Mouse (Mus musculus): Measurements from ENCODE around the gene Nrip1. TPM values are rescaled to one million over a fixed set of nuclear protein-coding genes. Genes with fewer than 3 reads are reported as not detected.

Gene Nrip1
- 15.3 TPM in 2 replicates for polyA plus RNA-seq (2011; ENCODE audit: insufficient read depth, insufficient read length, low read depth, missing spikeins)

GRCm38 (mm10) chr16:76373671-76374091, at the start of gene Nrip1:
Gene Nrip1 (minus strand): TSS chr16:76373827.
- Histone ChIP-seq H3K27ac (ENCODE audit: insufficient read depth, low read length) (no peak within 1 kb of the TSS), H3K36me3 (ENCODE audit: control insufficient read depth, insufficient read depth, low read length, poor library complexity, severe bottlenecking) (no peaks in the 10 kb centered on the region), H3K27me3 (ENCODE audit: control insufficient read depth, insufficient read depth, low read length, poor library complexity, severe bottlenecking) (no peaks in the 10 kb centered on the region), H3K9ac (ENCODE audit: low read depth, poor library complexity, severe bottlenecking) (peak within 1 kb of the TSS; percentile 96), H3K9me3 (replicated peaks; ENCODE audit: control insufficient read depth, insufficient read depth, low read length, poor library complexity, severe bottlenecking) (no peaks in the 10 kb centered on the region), H3K4me3 (ENCODE audit: low read depth, low read length) (peak within 1 kb of the TSS; percentile 80), H3K4me1 (ENCODE audit: control insufficient read depth, insufficient read depth, low read length) (no peaks in the 10 kb centered on the region)
- TF ChIP-seq EP300 (IDR thresholded peaks at IDR 0.05; ENCODE audit: insufficient read depth, low read depth, low read length) (no peak), POLR2A (IDR thresholded peaks at IDR 0.05; ENCODE audit: insufficient read depth, low read length) (no peak), CTCF (IDR thresholded peaks at IDR 0.05; ENCODE audit: low read depth, low read length) (no peak)

GRCm38 (mm10) chr16:76422531-76422930, 48.9 kb upstream of the Nrip1 start:
- Histone ChIP-seq H3K36me3 (ENCODE audit: control insufficient read depth, insufficient read depth, low read length, poor library complexity, severe bottlenecking) (no peaks in the 10 kb centered on the region), H3K4me3 (ENCODE audit: low read depth, low read length) (no peak overlapping the region), H3K27ac (ENCODE audit: insufficient read depth, low read length) (no peak overlapping the region), H3K27me3 (ENCODE audit: control insufficient read depth, insufficient read depth, low read length, poor library complexity, severe bottlenecking) (no peaks in the 10 kb centered on the region), H3K4me1 (ENCODE audit: control insufficient read depth, insufficient read depth, low read length) (no peaks in the 10 kb centered on the region), H3K9ac (ENCODE audit: low read depth, poor library complexity, severe bottlenecking) (no peak overlapping the region), H3K9me3 (replicated peaks; ENCODE audit: control insufficient read depth, insufficient read depth, low read length, poor library complexity, severe bottlenecking) (no peaks in the 10 kb centered on the region)
- no peak for TF ChIP-seq CTCF (IDR thresholded peaks at IDR 0.05; ENCODE audit: low read depth, low read length)
- no peak for TF ChIP-seq EP300 (IDR thresholded peaks at IDR 0.05; ENCODE audit: insufficient read depth, low read depth, low read length)
- TF ChIP-seq POLR2A (IDR thresholded peaks at IDR 0.05; ENCODE audit: insufficient read depth, low read length): no peak

GRCm38 (mm10) chr16:76419849-76420248, 46.2 kb upstream of the Nrip1 start:
- no peak overlapping the region for H3K27ac ChIP-seq (ENCODE audit: insufficient read depth, low read length)

GRCm38 (mm10) chr16:76416477-76416876, 42.9 kb upstream of the Nrip1 start:
- H3K36me3 ChIP-seq (ENCODE audit: control insufficient read depth, insufficient read depth, low read length, poor library complexity, severe bottlenecking): no peaks in the 10 kb centered on the region
- H3K27ac ChIP-seq (ENCODE audit: insufficient read depth, low read length): no peak overlapping the region
- H3K27me3 ChIP-seq (ENCODE audit: control insufficient read depth, insufficient read depth, low read length, poor library complexity, severe bottlenecking): no peaks in the 10 kb centered on the region
- no peaks in the 10 kb centered on the region for H3K4me1 ChIP-seq (ENCODE audit: control insufficient read depth, insufficient read depth, low read length)
- no peaks in the 10 kb centered on the region for H3K9me3 ChIP-seq (replicated peaks; ENCODE audit: control insufficient read depth, insufficient read depth, low read length, poor library complexity, severe bottlenecking)
- no peak overlapping the region for H3K4me3 ChIP-seq (ENCODE audit: low read depth, low read length)
- no peak overlapping the region for H3K9ac ChIP-seq (ENCODE audit: low read depth, poor library complexity, severe bottlenecking)
- TF ChIP-seq EP300 (IDR thresholded peaks at IDR 0.05; ENCODE audit: insufficient read depth, low read depth, low read length): no peak
- TF ChIP-seq POLR2A (IDR thresholded peaks at IDR 0.05; ENCODE audit: insufficient read depth, low read length): no peak
- no peak for TF ChIP-seq CTCF (IDR thresholded peaks at IDR 0.05; ENCODE audit: low read depth, low read length)

More at GRCm38 (mm10) chr16:76419849-76420248, 46.2 kb upstream of the Nrip1 start:
- H3K9ac ChIP-seq (ENCODE audit: low read depth, poor library complexity, severe bottlenecking): no peak overlapping the region
- H3K4me3 ChIP-seq (ENCODE audit: low read depth, low read length): no peak overlapping the region
- no peaks in the 10 kb centered on the region for H3K36me3 ChIP-seq (ENCODE audit: control insufficient read depth, insufficient read depth, low read length, poor library complexity, severe bottlenecking)
- no peaks in the 10 kb centered on the region for H3K9me3 ChIP-seq (replicated peaks; ENCODE audit: control insufficient read depth, insufficient read depth, low read length, poor library complexity, severe bottlenecking)
- no peak for TF ChIP-seq EP300 (IDR thresholded peaks at IDR 0.05; ENCODE audit: insufficient read depth, low read depth, low read length)
- no peak for TF ChIP-seq CTCF (IDR thresholded peaks at IDR 0.05; ENCODE audit: low read depth, low read length)
- no peak for TF ChIP-seq POLR2A (IDR thresholded peaks at IDR 0.05; ENCODE audit: insufficient read depth, low read length)
- no peaks in the 10 kb centered on the region for H3K27me3 ChIP-seq (ENCODE audit: control insufficient read depth, insufficient read depth, low read length, poor library complexity, severe bottlenecking)
- H3K4me1 ChIP-seq (ENCODE audit: control insufficient read depth, insufficient read depth, low read length): no peaks in the 10 kb centered on the region

- H3K4me1 ChIP-seq (ENCODE audit: control insufficient read depth, insufficient read depth, low read length): no peaks in the 10 kb centered on the region
- no peak overlapping the region for H3K27ac ChIP-seq (ENCODE audit: insufficient read depth, low read length)
- no peaks in the 10 kb centered on the region for H3K9me3 ChIP-seq (replicated peaks; ENCODE audit: control insufficient read depth, insufficient read depth, low read length, poor library complexity, severe bottlenecking)
- H3K36me3 ChIP-seq (ENCODE audit: control insufficient read depth, insufficient read depth, low read length, poor library complexity, severe bottlenecking): no peaks in the 10 kb centered on the region
- no peak overlapping the region for H3K9ac ChIP-seq (ENCODE audit: low read depth, poor library complexity, severe bottlenecking)
- no peak overlapping the region for H3K4me3 ChIP-seq (ENCODE audit: low read depth, low read length)
- H3K27me3 ChIP-seq (ENCODE audit: control insufficient read depth, insufficient read depth, low read length, poor library complexity, severe bottlenecking): no peaks in the 10 kb centered on the region
- TF ChIP-seq EP300 (IDR thresholded peaks at IDR 0.05; ENCODE audit: insufficient read depth, low read depth, low read length) (no peak), POLR2A (IDR thresholded peaks at IDR 0.05; ENCODE audit: insufficient read depth, low read length) (no peak)
Measured at GRCm38 (mm10) chr16:76416060-76416438, 42.4 kb upstream of the Nrip1 start.

GRCm38 (mm10) chr16:76415407-76416059, 41.9 kb upstream of the Nrip1 start:
- no peaks in the 10 kb centered on the region for H3K27me3 ChIP-seq (ENCODE audit: control insufficient read depth, insufficient read depth, low read length, poor library complexity, severe bottlenecking)
- no peak overlapping the region for H3K27ac ChIP-seq (ENCODE audit: insufficient read depth, low read length)
- no peak overlapping the region for H3K4me3 ChIP-seq (ENCODE audit: low read depth, low read length)
- no peaks in the 10 kb centered on the region for H3K4me1 ChIP-seq (ENCODE audit: control insufficient read depth, insufficient read depth, low read length)
- no peaks in the 10 kb centered on the region for H3K9me3 ChIP-seq (replicated peaks; ENCODE audit: control insufficient read depth, insufficient read depth, low read length, poor library complexity, severe bottlenecking)
- H3K9ac ChIP-seq (ENCODE audit: low read depth, poor library complexity, severe bottlenecking): no peak overlapping the region
- H3K36me3 ChIP-seq (ENCODE audit: control insufficient read depth, insufficient read depth, low read length, poor library complexity, severe bottlenecking): no peaks in the 10 kb centered on the region
- TF ChIP-seq CTCF (IDR thresholded peaks at IDR 0.05; ENCODE audit: low read depth, low read length) (no peak), EP300 (IDR thresholded peaks at IDR 0.05; ENCODE audit: insufficient read depth, low read depth, low read length) (no peak), POLR2A (IDR thresholded peaks at IDR 0.05; ENCODE audit: insufficient read depth, low read length) (no peak)
